Mouse (Mus musculus): ENCODE results near the gene Csrnp2. TPM values are rescaled to one million over a fixed set of nuclear protein-coding genes. Genes with fewer than 3 reads are reported as not detected.
A peak's percentile ranks its signal among the peaks of the same experiment; 100 is the strongest.
"Not testable (repeated sequence)": the region's sequence is repeated elsewhere in the genome, so short reads cannot be mapped to it uniquely, and the experiment has no call there.

Csrnp2 gene
- polyA plus RNA-seq (2014; fragmentation: Nextera tagmentation; extraction: Ambion mirVana), result 28.9 and 29.9 TPM in 2 replicates

DNA sequence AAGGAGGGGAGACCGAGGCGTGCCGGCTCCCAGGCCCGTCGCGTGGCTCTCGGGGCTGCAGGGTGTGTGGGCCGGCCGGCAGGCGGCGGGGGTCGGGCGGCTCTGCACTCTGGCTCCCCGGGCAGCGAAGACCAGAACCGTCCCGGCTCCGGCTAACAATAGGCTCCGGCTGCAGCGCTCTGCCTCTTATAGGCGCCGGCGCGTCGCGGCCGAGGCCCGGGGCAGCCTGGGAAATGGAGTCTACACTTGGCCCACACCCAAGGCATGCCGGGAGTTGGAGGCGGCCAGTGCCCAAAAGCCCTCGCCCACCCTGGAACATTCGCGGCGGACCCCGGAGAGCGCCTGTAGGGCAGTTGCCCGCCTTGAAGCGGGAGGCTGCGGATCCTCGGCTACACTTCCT, at the start of gene Csrnp2:
Gene Csrnp2, minus strand, starts transcription at position 387 of the 400 bp plus-strand sequence.
- Histone ChIP-seq H3K9me3 (ENCODE audit: control insufficient read depth, low read length) (no peaks in the 10 kb centered on the region), H3K9ac (ENCODE audit: low read length) (peak within 1 kb of the TSS; percentile 96), H3K36me3 (ENCODE audit: control insufficient read depth, insufficient read depth, low read length) (no peaks in the 10 kb centered on the region), H3K4me1 (ENCODE audit: control insufficient read depth, insufficient read depth, low read length) (peaks cover 12% of the 10 kb centered on the region), H3K27me3 (ENCODE audit: control insufficient read depth, insufficient read depth, low read length) (no peaks in the 10 kb centered on the region), H3K4me2 (ENCODE audit: low read depth) (peak within 1 kb of the TSS; percentile 44), H3K27ac (ENCODE audit: low read depth, low read length) (peak within 1 kb of the TSS; percentile 94), H3K4me3 (ENCODE audit: low read depth, low read length) (peak within 1 kb of the TSS; percentile 87)
- DNase-seq (ENCODE audit: low spot score) (peak; percentile 96), ATAC-seq (ENCODE audit: insufficient read depth, low FRiP score, low TSS enrichment) (peak; percentile 99)
- WGBS, result under 1% methylated on average over 36 of the region's 40 CpGs

DNA sequence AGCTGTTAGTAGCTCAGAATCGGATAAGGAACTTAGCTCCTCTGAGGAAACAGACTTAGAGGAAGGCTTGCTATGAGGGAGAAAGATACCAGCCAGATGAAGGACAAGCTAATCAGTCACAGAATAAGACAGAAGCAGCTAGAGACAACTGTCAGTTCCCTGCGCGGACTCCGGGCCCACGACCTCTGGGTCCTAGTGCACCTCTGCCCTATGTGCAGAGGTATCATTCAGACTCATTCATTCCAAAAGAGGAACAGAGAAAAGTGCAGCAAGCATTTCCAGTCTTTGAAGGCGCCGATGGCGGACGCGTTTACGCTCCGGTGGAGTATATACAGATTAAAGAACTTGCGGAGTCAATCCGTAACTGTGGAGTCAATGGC, 48.4 kb upstream of the Csrnp2 start:
- H3K4me1 ChIP-seq (ENCODE audit: control insufficient read depth, insufficient read depth, low read length); H3K36me3 ChIP-seq (ENCODE audit: control insufficient read depth, insufficient read depth, low read length); H3K4me2 ChIP-seq (ENCODE audit: low read depth); H3K9ac ChIP-seq (ENCODE audit: low read length); DNase-seq (ENCODE audit: low spot score); ATAC-seq (ENCODE audit: insufficient read depth, low FRiP score, low TSS enrichment); H3K9me3 ChIP-seq (ENCODE audit: control insufficient read depth, low read length); H3K27me3 ChIP-seq (ENCODE audit: control insufficient read depth, insufficient read depth, low read length); H3K27ac ChIP-seq (ENCODE audit: low read depth, low read length); H3K4me3 ChIP-seq (ENCODE audit: low read depth, low read length): not testable (repeated sequence)
- 99% methylated on average over 14 of the region's 14 CpGs for WGBS

DNA sequence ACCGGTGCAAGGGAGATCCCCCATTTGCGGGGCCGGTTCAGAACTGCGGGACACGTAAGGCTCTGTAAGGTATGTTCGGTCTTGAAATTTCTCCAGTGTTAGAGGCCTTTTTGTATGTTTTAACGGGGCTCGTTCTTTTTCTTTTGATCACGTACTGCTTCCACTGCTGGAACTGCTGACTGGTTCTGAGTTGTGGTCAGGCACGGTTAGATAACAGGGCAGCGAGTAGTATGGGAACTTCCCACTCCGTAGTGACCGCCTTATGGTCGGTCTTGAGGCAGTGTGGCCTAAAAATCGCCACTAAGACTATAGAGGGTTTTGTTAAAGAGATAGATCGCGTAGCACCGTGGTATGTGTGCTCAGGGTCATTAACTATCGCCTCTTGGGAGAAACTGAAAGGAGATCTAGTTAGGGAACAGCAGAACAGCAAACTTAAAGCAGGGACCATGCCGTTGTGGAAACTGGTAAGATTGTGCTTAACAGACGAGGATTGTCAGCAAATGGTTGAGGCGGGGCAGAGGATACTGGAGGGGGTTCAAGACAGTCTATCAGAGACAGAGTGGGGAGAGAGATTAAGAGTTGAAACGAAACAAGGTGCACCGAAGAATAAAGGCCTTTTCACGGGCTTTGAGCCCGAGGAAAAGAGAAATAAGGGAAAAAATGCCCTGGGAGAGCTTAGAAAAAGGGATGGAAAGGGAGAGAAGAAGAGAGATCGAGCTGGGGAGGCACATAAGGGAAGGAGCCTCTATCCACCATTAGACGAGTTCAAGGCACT, 47.8 kb upstream of the Csrnp2 start:
- not testable (repeated sequence) for H3K27me3 ChIP-seq (ENCODE audit: control insufficient read depth, insufficient read depth, low read length); H3K9me3 ChIP-seq (ENCODE audit: control insufficient read depth, low read length); ATAC-seq (ENCODE audit: insufficient read depth, low FRiP score, low TSS enrichment); H3K4me2 ChIP-seq (ENCODE audit: low read depth); H3K4me1 ChIP-seq (ENCODE audit: control insufficient read depth, insufficient read depth, low read length); H3K27ac ChIP-seq (ENCODE audit: low read depth, low read length); DNase-seq (ENCODE audit: low spot score); H3K36me3 ChIP-seq (ENCODE audit: control insufficient read depth, insufficient read depth, low read length); H3K4me3 ChIP-seq (ENCODE audit: low read depth, low read length); H3K9ac ChIP-seq (ENCODE audit: low read length)
- WGBS, result 96% methylated on average over 24 of the region's 28 CpGs

DNA sequence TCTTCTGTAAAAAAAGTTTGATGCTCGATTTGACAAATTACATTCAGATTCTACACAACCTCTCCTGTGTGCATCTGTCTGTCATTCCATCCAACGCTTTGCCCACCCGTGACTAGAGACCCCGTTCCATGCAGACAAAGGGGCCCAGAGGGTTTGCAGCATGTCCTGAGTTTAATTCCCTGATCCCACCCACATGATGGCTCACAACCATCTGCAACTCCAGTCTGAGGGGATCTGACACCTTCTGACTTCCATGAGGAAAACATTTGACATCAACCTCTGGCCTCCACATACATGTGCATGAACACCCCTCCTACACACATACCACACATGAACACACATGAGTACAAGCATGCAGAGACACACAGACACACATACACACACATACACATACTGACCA, 46.1 kb upstream of the Csrnp2 start:
- DNase-seq (ENCODE audit: low spot score), result no peak
- ATAC-seq (ENCODE audit: insufficient read depth, low FRiP score, low TSS enrichment), result no peak
- 89% methylated on average over 4 of the region's 4 CpGs for WGBS
- Histone ChIP-seq H3K4me1 (ENCODE audit: control insufficient read depth, insufficient read depth, low read length) (no peaks in the 10 kb centered on the region), H3K9ac (ENCODE audit: low read length) (no peak overlapping the region), H3K36me3 (ENCODE audit: control insufficient read depth, insufficient read depth, low read length) (0 out of 2 replicates have a peak, but pooled peaks cover 2% of the 10 kb centered on the region), H3K4me3 (ENCODE audit: low read depth, low read length) (no peak overlapping the region), H3K27me3 (ENCODE audit: control insufficient read depth, insufficient read depth, low read length) (no peaks in the 10 kb centered on the region), H3K27ac (ENCODE audit: low read depth, low read length) (no peak overlapping the region), H3K4me2 (ENCODE audit: low read depth) (no peak overlapping the region), H3K9me3 (ENCODE audit: control insufficient read depth, low read length) (no peaks in the 10 kb centered on the region)

DNA sequence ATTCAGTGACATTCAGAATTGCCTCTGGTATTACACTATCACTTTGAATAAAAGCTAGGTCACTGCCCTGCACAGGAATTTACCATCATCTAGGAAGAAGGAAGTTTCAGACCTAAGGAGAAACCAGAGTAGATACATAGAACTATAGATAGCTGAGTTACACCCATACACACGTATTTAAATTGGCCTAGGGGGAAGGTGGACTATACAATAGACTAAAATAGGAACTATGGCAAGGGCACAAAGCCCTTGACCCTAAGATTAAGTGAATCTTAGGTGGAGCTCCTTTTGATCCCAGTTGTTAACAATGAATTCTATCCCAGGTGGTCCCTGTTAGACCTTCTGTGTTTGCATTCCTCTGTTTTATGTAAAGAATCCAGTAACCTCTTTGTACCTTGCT, 45.7 kb upstream of the Csrnp2 start:
- not testable (repeated sequence) for H3K4me2 ChIP-seq (ENCODE audit: low read depth); H3K4me1 ChIP-seq (ENCODE audit: control insufficient read depth, insufficient read depth, low read length); H3K27me3 ChIP-seq (ENCODE audit: control insufficient read depth, insufficient read depth, low read length); H3K9me3 ChIP-seq (ENCODE audit: control insufficient read depth, low read length); H3K4me3 ChIP-seq (ENCODE audit: low read depth, low read length); DNase-seq (ENCODE audit: low spot score); H3K36me3 ChIP-seq (ENCODE audit: control insufficient read depth, insufficient read depth, low read length); ATAC-seq (ENCODE audit: insufficient read depth, low FRiP score, low TSS enrichment); H3K9ac ChIP-seq (ENCODE audit: low read length); H3K27ac ChIP-seq (ENCODE audit: low read depth, low read length)
- 97% methylated on average over 1 of the region's 1 CpGs for WGBS

DNA sequence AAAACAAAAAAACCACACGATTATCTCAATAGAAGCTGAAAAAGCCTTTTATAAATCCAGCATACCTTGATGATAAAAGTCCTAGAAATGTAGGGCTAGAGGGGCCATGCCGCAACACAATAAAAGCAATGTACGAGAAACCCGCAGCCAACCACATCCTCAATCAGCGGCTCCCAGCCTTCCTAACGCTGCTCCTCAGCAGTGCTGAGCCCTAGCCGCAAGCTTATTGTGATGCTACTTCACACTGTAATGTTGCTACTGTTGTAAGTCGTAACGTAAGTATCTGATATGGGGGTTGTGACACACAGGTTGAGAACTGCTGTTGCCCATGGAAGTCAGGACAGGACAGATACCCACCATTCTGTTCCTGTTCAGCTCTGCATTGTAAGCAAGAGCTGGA, 44.1 kb upstream of the Csrnp2 start:
- Histone ChIP-seq H3K27ac (ENCODE audit: low read depth, low read length) (no peak overlapping the region), H3K9ac (ENCODE audit: low read length) (no peak overlapping the region), H3K36me3 (ENCODE audit: control insufficient read depth, insufficient read depth, low read length) (0 out of 2 replicates have a peak, but pooled peaks cover 2% of the 10 kb centered on the region), H3K4me2 (ENCODE audit: low read depth) (no peak overlapping the region), H3K4me1 (ENCODE audit: control insufficient read depth, insufficient read depth, low read length) (no peaks in the 10 kb centered on the region), H3K9me3 (ENCODE audit: control insufficient read depth, low read length) (no peaks in the 10 kb centered on the region), H3K4me3 (ENCODE audit: low read depth, low read length) (no peak overlapping the region), H3K27me3 (ENCODE audit: control insufficient read depth, insufficient read depth, low read length) (no peaks in the 10 kb centered on the region)
- DNase-seq (ENCODE audit: low spot score) (no peak), ATAC-seq (ENCODE audit: insufficient read depth, low FRiP score, low TSS enrichment) (no peak)
- 97% methylated on average over 9 of the region's 9 CpGs for WGBS

DNA sequence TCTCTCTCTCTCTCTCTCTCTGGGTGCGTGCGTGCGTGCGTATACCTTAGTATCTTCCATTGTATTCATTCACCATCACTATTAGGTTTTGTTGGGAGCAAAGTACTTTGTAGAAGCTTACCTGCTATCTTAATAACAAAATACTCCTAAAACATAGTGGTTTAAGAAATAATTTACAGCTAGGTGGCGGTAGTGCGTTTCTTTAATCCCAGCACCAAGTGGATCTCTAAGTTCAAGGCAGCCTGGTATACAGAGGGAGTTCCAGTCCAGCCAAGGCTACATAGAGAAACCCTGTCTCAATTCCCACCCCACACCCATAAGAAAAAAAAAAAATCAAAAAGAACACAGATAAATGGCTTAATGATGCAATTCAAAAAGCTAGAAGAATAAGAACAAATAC, 42.6 kb upstream of the Csrnp2 start:
- Histone ChIP-seq H3K9ac (ENCODE audit: low read length) (no peak overlapping the region), H3K27ac (ENCODE audit: low read depth, low read length) (no peak overlapping the region), H3K4me2 (ENCODE audit: low read depth) (no peak overlapping the region), H3K9me3 (ENCODE audit: control insufficient read depth, low read length) (no peaks in the 10 kb centered on the region), H3K4me1 (ENCODE audit: control insufficient read depth, insufficient read depth, low read length) (no peaks in the 10 kb centered on the region), H3K36me3 (ENCODE audit: control insufficient read depth, insufficient read depth, low read length) (0 out of 2 replicates have a peak, but pooled peaks cover 2% of the 10 kb centered on the region), H3K4me3 (ENCODE audit: low read depth, low read length) (no peak overlapping the region), H3K27me3 (ENCODE audit: control insufficient read depth, insufficient read depth, low read length) (no peaks in the 10 kb centered on the region)
- WGBS, result 89% methylated on average over 6 of the region's 6 CpGs
- DNase-seq (ENCODE audit: low spot score) (no peak), ATAC-seq (ENCODE audit: insufficient read depth, low FRiP score, low TSS enrichment) (no peak)

DNA sequence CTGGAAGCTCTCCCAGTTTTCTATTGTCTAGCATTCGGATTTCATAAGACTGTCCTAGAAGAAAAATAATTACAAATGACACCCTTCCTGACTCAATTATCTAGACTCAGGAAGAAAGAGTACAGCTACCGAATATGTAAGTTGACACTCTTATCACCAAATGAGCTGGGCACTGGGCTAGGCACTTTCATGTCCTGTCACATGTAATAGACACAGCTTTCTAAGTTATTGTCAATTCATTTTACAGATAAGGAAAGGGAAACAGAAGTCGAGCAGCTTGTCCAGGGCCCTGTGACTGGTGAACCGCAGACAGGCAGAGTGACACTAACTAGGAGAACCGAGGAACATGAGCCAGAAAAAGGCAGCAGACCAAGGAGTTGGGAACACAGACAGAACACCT, 32.6 kb upstream of the Csrnp2 start:
- peaks cover 3% of the 10 kb centered on the region for H3K36me3 ChIP-seq (ENCODE audit: control insufficient read depth, insufficient read depth, low read length)
- no peaks in the 10 kb centered on the region for H3K27me3 ChIP-seq (ENCODE audit: control insufficient read depth, insufficient read depth, low read length)
- H3K9ac ChIP-seq (ENCODE audit: low read length), result no peak overlapping the region
- H3K27ac ChIP-seq (ENCODE audit: low read depth, low read length), result no peak overlapping the region
- no peak for ATAC-seq (ENCODE audit: insufficient read depth, low FRiP score, low TSS enrichment)
- H3K4me3 ChIP-seq (ENCODE audit: low read depth, low read length), result no peak overlapping the region
- no peaks in the 10 kb centered on the region for H3K9me3 ChIP-seq (ENCODE audit: control insufficient read depth, low read length)
- DNase-seq (ENCODE audit: low spot score), result no peak
- H3K4me1 ChIP-seq (ENCODE audit: control insufficient read depth, insufficient read depth, low read length), result no peaks in the 10 kb centered on the region
- H3K4me2 ChIP-seq (ENCODE audit: low read depth), result no peak overlapping the region
- WGBS, result 91% methylated on average over 5 of the region's 5 CpGs

DNA sequence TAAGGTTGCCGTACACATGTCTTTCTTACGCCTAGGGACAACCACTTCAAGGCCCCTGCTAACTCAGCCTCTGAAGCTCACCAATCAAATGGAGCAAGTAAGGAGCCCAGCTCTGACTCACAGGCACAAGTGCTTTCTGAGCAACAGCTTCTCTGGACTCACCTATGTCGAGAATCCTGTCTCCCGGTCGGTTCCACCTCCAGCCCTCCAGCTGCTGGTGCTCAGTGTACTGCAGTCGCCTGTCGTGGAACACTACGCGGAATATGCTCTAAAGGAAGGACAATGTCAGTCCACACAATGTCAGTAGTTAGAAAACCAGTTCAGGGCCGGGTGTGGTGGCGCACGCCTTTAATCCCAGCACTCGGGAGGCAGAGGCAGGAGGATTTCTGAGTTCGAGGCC, 30.1 kb upstream of the Csrnp2 start:
- Histone ChIP-seq H3K27me3 (ENCODE audit: control insufficient read depth, insufficient read depth, low read length) (no peaks in the 10 kb centered on the region), H3K9me3 (ENCODE audit: control insufficient read depth, low read length) (no peaks in the 10 kb centered on the region), H3K9ac (ENCODE audit: low read length) (no peak overlapping the region), H3K4me1 (ENCODE audit: control insufficient read depth, insufficient read depth, low read length) (no peaks in the 10 kb centered on the region), H3K36me3 (ENCODE audit: control insufficient read depth, insufficient read depth, low read length) (peaks cover 5% of the 10 kb centered on the region), H3K4me3 (ENCODE audit: low read depth, low read length) (no peak overlapping the region), H3K27ac (ENCODE audit: low read depth, low read length) (no peak overlapping the region), H3K4me2 (ENCODE audit: low read depth) (no peak overlapping the region)
- no peak for ATAC-seq (ENCODE audit: insufficient read depth, low FRiP score, low TSS enrichment)
- 93% methylated on average over 13 of the region's 14 CpGs for WGBS
- DNase-seq (ENCODE audit: low spot score), result no peak
